Mouse (Mus musculus): ENCODE data around the gene Wbp4. TPM values are rescaled to one million over a fixed set of nuclear protein-coding genes. Genes with fewer than 3 reads are reported as not detected.

Gene Wbp4
- total RNA-seq, 2 experiments from 2014 or later = 48.2 to 51.7 TPM

DNA sequence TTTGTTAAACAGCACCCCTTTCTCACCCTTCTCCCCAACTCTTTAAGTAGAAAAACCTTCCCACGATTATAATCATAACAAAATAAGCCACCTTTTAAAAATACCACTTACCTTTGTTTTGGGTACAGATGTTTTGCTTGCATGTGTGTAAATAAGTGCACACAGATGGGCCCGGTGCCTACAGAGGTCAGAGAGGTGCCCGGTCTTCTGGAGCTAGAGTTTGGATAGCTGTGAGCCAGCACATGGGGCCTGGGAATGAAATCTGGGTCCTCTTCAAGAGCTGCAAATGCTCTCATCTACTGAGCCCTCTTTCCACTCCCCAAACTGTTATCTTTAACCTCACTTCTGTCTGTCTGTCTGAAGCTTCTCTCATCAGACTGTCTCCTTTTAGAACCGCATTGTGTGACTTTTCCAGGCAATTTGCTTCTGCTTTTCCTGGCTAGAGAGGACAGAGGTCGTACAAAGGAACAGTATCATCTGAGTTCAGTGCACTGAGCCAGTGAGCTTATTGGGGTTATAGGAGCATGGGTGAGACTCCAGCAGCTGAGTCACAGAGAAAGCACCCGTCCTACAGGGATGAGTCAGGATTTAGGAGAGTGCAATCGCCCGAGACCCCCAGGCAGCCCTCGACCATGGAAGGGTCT lies 27.5 kb upstream of the Wbp4 start:
- no peak for DNase-seq (ENCODE audit: low spot score in 2 of 2)
- intact Hi-C loops (cut with DNase I) = no loop called here

DNA sequence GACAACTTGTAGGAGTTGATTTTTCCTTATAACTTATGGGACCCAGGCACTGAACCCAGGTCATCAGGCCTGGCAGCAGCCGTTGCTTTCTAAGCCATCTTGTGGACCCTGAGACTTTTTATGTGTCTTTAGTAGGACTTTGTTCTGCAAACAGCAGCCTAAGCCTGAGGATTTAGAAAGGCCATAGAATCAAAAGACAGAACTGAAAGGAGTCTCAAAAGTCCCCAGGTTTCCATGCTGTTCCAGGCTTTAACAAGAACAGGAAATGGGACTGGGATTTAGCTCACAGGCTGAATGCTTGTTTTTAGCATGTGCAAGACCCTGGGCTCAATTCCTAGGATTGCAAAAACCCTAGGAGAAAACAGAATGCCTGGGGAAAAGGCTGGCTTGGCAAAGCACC lies 26.5 kb upstream of the Wbp4 start:
- intact Hi-C loops (cut with DNase I) = no loop called here

DNA sequence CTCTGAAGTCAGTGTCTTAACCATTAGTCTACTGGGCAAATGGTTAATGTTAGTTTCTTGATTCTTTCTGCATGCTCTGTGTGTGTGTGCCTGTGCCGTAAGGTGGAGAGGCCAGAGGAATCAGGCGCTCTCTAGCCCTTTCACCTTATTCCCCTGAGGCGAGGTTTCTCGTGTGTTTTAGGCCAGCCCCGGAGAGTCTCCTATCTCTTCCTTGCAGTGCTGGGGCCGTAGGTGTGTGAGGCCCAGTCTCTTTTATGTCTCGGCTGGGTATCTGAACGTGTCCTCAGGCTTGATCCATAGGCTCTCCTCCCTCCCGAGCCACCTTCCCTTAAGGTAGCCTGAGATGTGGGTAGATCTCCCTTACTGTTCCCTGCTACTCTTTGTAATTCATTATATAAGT lies 24.9 kb upstream of the Wbp4 start:
- DNase-seq (ENCODE audit: low spot score in 2 of 2) = no peak
- intact Hi-C loops (cut with DNase I) = no loop called here

More for the DNA sequence above, 26.5 kb upstream of the Wbp4 start:
- DNase-seq (ENCODE audit: low spot score in 2 of 2) = no peak

DNA sequence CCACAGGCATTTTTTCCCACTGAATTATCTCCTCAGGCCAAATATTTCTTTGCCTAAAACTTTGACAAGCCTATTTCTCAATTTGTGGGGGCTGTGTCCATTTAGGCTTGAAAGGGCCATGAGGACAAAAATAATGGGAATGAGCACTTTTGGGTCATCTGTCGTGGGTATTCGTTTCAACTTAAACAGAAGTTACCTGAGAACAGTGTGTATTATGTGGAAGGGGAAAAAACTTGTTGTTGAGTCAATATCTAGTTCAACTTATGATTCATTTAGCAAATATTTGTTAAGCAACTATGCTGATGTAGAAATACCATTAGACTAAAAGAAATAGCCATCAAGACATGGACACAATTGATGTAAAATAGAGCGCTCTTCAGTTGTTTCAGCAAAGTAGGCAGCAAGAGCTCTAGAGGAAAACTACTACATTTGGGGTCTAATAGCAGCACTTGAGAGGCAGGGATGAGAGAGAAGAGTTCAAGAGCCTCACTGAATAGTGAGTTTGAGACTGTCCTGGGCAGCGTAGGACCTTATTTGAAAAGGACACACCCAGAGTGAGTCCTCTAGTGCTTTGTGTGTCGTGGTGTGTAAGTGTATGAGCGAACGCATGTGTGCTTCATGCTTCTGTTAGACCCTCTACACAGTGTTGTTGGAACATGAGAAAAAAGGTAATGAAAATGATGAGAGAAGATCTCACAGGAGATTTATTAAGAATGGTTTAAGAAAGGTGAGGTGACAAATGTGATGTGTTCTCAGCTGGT lies 23.1 kb upstream of the Wbp4 start:
- intact Hi-C loops (cut with DNase I) = no loop called here
- DNase-seq (ENCODE audit: low spot score in 2 of 2) = no peak

DNA sequence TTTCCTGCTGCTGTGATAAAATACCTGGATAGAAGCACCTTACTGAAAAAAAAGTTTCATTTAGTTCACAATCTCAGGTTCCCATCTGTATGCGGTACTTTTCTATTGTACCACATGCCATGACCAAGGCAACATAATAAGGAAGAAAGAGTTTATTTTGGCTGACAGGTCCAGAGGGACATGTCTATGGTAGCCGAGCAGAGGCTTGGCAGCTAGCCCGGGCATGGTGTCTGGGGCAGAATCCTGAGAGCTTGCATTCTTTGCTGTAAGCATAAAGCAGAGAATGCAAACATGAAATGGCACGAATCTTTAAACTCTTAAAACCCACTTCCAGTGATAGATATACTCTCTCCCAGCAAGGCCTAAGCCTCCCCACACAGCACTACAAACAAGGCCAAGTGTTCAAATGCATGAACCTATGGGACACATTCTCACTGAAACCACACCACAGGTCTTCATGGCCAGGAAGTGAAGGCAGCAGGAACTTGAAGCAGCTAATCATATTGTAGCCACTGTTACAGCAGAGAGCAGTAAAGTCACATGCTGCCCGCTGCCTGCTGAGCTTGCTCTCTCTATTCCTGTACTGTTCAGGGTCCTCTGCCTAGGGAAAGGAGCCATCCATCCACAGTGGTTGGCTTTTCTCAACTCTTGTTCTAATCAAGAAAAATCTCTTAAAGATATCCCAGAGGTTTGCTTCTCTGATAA lies 22.2 kb upstream of the Wbp4 start:
- no peak for DNase-seq (ENCODE audit: low spot score in 2 of 2)
- intact Hi-C loops (cut with DNase I) = no loop called here

DNA sequence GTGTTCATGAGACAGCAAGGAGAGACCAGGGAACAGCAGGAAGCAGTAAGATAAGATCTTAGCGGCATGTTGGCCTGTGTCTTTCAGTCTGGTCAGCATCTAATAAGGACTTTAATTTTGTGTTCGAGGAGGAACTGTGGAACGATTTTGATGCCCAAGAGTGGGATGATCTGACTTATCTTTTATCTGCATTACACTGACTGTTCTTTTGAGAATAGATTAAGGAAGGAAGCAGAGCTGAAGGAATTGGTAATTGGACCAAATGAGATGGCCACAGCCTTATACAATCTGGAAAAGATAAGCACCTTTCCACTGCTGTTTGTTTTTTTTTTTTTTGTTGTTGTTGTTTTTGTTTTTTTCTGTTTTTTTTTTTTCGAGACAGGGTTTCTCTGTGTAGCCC lies 19.4 kb upstream of the Wbp4 start:
- DNase-seq (ENCODE audit: low spot score in 2 of 2) = no peak
- intact Hi-C loops (cut with DNase I) = no loop called here

DNA sequence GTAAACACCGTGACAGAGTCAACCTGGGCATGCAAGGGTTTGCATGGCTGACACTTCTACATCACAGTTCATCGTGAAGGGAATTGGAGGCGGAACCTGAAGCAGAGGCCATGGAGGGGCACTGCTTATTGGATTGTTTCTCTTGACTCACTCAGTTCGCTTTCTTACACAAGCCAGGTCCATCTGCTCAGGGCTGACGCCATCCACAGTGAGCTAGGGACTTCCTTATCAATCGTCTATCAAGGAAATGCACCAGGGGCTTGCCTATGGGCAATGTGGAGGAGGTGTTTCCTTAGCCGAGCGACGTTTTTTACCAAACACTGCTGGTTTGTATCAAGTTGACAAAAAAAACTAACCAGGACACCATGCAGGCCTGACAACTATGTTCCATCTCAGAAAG lies 18.0 kb upstream of the Wbp4 start:
- no peak for DNase-seq (ENCODE audit: low spot score in 2 of 2)
- intact Hi-C loops (cut with DNase I) = no loop called here

DNA sequence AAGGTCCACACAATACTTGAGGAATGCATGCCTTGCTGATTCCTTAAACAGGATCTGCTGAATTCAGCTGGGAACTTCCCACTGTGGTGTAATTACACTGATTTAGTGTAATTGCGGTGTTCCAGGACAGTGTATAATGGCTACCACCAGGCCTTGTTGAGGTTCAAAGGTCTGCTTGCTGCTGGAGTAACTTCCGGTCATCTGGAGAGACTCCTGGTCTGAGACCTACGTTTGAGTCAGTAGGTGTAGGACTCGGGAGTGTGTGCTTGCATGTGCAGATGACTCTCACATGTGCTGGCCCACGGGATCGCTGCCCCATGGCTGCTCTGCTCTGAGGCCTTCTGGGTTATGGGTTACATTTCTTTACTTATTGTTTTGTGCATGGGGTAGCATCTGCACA lies 13.0 kb upstream of the Wbp4 start:
- intact Hi-C loops (cut with DNase I) = no loop called here
- no peak for DNase-seq (ENCODE audit: low spot score in 2 of 2)

DNA sequence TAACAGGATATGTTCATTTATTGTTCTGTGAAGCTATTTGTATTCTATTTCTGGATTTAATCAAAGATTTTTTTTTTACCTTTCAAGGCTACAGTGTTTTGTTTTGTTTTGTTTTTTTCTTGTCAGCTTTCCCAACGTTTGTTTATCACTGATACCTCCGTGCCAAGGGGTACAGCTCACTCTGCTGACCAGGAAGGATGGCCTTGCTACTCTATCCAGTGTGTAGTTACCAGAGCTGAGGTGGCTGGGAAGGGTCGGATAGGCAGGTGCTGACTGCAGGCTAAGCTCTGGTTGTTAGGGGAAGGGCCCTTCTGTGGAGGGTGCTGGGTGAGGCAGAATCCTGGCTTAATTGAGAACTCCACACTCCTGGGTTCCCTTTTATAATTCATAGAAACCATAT lies 8.9 kb upstream of the Wbp4 start:
- intact Hi-C loops (cut with DNase I) = no loop called here

DNA sequence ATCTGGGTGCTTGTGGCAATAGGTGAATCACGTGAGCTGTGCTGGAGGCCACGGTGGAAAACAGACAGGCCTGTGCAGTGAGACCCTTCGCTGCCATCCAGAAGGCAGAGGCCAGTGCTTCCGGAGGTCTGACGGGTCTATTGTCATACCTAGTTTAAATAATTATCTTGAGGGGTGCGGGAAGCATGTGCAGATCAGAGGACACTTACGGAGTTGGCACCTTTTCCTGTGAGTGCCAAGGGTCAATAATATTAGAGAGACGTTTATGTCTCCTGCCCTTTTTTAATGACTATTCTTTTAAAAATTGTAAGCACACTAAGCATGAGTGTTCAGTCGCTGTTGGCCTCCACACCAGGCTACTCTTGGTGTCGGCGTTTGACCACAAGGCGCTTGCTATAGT lies 7.8 kb upstream of the Wbp4 start:
- no peak for DNase-seq (ENCODE audit: low spot score in 2 of 2)
- intact Hi-C loops (cut with DNase I) = loop anchor here (10.0 kb wide), 1 partner anchor 726 kb away; no protein-coding TSS in a partner anchor

More for the DNA sequence above, 8.9 kb upstream of the Wbp4 start:
- DNase-seq (ENCODE audit: low spot score in 2 of 2) = no peak

DNA sequence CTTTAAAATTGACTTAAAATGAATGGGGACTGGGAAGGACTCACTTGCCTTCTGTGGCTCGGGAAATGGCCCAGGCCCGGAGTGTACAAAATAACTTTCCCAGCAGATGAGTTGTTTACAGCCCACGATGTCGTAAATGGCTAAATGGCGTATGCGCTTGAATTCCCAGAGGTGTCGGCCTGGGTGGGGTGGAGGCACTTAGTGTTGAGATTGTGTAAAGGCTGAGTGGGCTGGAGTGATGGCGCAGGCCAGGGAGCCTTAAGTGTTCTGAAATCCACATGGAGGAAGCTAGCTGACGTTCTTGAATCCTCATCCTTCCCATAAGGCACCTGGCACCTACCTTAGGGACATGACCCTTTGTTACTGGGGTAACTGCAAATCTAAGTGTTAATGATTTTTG lies 7.2 kb upstream of the Wbp4 start:
- no peak for DNase-seq (ENCODE audit: low spot score in 2 of 2)
- intact Hi-C loops (cut with DNase I) = loop anchor here (10.0 kb wide), 1 partner anchor 726 kb away; no protein-coding TSS in a partner anchor

DNA sequence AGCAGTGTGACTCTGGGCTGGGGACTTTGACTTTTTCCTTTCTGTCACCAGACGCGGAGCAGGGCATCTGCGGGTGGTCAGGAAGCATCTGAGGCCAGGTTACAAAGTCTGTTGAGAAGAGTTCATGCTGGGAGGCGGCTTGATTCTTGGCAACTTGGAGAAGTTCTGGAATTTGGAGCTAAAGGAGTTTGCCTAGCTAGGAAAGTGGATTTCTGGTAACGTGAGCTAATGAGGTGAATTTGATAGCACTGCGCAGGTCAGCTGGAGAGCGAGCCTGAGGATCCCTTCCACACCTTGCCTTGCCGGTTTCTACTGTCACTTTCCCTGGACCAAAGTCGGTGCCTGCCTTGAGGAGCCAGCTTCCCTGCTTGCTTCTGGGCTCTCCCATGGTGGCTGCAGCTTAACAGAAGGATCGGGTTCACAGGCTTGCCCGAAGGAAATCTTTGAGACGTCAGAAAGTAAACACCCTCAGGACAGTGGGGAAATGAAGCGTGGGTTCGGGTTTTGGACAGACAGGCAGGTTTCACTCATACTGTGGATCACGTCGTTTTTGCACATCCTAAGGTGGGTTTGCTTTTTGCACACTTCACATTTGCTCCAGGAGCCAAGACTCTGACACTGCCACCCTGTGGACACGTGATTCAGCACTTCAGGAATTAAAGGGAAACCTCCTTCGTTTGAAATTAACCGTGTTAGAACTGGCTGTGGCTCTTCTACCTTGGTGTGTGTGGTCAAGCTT lies 5.8 kb upstream of the Wbp4 start:
- intact Hi-C loops (cut with DNase I) = loop anchor here (10.0 kb wide), 1 partner anchor 728 kb away; no protein-coding TSS in a partner anchor
- DNase-seq (ENCODE audit: low spot score in 2 of 2) = peak; percentile 46 to 53

DNA sequence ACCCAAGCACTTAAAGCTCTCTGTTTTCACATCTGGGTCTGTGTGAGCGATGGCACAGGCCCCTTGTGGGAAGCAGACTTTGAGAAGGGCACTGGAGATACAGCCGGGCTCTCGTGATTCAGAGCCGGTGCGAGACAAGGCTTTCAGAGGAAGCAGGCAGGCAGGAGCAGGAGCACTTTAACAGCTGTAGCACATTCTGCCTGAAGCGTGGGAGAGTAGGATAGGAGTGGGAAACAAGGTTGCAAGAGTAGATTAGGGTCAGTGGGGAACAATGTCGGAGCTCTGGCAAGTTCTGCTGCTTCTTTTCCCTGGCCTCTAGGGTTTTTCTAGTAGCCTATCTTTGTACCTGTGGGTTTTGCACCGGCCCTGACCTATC lies 5.3 kb upstream of the Wbp4 start:
- no peak for DNase-seq (ENCODE audit: low spot score in 2 of 2)
- intact Hi-C loops (cut with DNase I) = loop anchor here (10.0 kb wide), 1 partner anchor 728 kb away; no protein-coding TSS in a partner anchor

DNA sequence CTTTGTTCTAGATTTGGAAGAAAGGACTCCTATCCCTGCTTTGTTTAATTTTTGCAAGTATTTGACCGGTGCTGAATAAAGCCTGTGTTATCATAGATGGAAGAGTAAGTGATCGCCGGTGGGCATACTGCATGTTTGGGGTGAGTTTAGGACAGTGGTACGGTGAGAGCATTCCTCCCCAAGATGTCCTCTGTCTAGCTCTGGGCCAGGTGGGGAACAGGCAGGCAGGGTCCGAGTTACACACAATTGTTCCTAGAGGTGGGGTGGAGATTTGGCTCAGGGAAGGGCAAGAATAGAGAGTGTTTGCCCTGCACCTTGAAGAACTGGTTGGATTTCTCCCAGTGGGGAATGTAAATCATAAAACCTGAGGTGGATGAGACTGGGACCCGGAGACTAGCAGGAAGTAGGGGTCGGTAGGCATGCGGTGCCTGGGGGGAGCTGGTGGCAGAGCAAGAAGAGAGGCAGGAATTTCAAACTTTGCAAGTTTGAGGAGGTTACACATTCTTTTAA lies 2.3 kb upstream of the Wbp4 start:
- intact Hi-C loops (cut with DNase I) = loop anchor here (10.0 kb wide), 1 partner anchor 731 kb away; no protein-coding TSS in a partner anchor
- DNase-seq (ENCODE audit: low spot score in 2 of 2) = no peak

DNA sequence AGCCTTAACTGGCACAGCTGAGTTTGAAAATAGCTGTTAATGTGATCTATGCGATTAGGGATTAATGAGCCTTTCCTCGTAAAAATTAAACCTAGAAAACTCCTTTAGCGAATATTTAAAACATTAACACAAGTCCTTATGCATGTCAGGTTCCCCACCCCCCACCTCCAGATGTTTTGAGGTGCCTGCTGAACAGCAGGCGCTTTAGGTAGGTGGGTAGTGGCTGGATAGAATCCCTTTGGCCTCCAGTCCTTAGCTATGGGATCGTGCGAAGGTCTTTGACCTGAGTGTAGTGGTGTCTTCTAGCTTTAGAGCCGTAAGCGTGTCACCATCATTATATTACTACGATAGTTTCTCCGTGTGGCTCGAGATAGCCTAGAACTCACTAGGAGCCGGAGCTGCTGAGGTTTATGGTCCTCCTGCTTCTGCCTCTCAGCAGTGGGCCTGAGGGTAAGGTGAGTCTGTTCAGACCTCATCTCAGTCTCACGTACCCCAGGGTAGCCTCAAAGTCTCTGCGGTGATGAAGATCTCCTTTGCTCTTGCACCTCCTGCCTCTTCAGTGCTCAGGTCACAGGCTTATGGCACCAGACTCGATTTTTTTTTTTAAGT lies 1.5 kb upstream of the Wbp4 start:
- DNase-seq (ENCODE audit: low spot score in 2 of 2) = no peak
- intact Hi-C loops (cut with DNase I) = loop anchor here (10.0 kb wide), 1 partner anchor 732 kb away; no protein-coding TSS in a partner anchor

DNA sequence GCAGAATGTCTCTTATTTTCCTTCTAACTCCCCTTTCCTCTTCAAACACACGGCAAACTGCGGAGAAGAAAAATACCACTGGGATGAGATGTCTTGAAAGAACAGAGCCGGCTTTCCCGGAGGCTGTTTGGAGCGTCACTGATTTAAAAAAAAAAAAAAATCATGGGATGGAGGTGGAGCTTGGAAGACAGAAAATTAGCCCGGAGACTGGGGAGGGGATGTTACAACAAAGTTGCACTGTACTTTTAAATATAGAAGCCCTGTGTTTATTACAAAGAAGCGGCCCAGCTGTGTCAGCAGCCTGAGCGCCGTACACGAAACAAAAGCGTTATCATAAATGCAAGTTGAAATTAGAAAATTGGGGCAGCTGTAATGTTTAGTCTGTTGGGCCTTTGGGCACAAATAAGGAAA lies 936 bp upstream of the Wbp4 start:
- intact Hi-C loops (cut with DNase I) = loop anchor here (10.0 kb wide), 1 partner anchor 733 kb away; no protein-coding TSS in a partner anchor
- DNase-seq (ENCODE audit: low spot score in 2 of 2) = peak; percentile 33 to 35

DNA sequence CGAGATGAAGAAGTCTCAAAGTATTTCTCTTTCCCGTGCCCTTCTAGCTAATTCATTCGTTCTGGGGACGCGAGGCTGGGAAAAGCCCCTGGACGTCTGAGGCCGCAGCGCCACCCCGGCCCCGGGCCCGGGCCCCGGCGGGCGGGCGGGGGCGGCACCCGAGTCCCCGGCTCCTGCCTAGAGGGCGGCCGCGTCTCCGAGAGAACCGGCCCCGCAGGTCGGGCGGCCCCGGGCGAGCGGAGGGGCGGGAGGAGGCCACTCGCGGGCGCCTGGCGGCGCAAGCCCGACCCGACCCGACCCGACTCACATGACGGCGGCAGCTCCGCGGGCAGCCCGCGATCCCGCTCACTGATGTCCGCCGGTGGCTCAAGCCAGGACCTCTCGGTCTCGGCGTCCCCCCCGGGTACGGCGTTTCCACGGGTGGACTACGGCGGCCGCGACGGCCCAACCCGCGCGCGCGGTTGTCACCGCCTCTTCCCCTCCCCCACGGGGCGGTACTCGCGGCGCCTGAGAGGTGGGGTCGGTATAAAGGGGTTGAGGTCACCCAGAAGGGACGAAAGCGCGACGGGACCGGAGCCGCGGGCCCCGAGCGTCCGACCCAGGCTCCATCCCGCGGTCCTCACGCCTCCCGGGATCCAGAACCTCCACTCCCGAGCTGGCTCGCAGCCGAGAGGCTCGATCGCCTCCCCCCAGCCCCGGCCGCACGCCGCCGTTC lies 539 bp downstream of the Wbp4 start, which contains the start of gene Elf1:
Gene Elf1, plus strand, starts transcription at position 571 of the 715 bp plus-strand sequence.
- peak; percentile 96 to 98 for DNase-seq (ENCODE audit: low spot score in 2 of 2)
- intact Hi-C loops (cut with DNase I) = loop anchor here (1.0 to 10.0 kb wide), 2 partner anchors 107 to 734 kb away; partner anchors contain the start of gene Sugt1

DNA sequence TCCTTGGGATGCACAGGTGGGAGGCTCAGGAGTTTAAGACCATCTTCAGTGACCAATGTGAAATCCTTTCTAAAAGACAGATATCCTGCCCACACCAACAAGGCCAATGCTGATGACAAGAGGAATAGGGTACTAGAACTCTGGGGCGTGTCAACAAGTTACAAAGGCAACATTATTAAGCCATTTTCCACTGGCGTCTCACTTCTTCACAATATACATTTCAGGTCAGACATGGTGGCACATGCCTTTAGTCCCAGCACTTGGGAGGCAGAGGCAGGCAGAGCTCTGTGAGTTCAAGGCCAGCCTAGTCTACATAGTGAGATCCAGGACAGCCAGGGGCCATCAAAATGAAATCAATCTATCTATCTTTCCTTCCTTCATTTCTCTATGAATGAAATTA lies 7.9 kb downstream of the Wbp4 start:
- no peak for DNase-seq (ENCODE audit: low spot score in 2 of 2)
- intact Hi-C loops (cut with DNase I) = no loop called here
